Mouse (Mus musculus): ENCODE measurements at regions not wholly inside any gene's neighbourhood (a gene's known extent, or its start where the extent isn't known, plus 50 kb on each side); places are given as distances from the start of the nearest gene placed in this dataset.

GRCm38 (mm10) chr7:137745575-137745974, 308.2 kb downstream of the Glrx3 start:
- DNase-seq (ENCODE audit: extremely low read depth, insufficient read length, low spot score): no peak

DNA sequence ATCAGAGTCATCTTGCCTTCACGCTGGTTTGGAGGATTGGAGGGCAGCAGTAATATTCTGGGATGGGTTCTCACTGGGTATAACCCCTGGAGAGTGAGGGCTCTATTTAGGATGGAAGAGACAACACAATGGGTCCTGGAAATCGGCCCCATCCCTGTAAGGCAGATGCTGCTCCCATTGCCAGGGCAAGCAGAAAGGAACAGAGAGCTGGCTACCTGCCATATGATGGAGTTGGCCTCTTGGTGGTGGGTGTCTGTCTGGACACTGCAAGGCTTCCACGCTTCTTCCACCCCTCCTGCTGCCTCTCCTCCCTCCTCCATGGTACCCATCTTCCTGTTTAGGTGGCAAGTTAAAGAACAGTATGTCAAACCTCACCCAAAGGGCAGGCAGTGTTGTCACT, 308.6 kb downstream of the Glrx3 start:
- DNase-seq (ENCODE audit: extremely low read depth, insufficient read length, low spot score): no peak

DNA sequence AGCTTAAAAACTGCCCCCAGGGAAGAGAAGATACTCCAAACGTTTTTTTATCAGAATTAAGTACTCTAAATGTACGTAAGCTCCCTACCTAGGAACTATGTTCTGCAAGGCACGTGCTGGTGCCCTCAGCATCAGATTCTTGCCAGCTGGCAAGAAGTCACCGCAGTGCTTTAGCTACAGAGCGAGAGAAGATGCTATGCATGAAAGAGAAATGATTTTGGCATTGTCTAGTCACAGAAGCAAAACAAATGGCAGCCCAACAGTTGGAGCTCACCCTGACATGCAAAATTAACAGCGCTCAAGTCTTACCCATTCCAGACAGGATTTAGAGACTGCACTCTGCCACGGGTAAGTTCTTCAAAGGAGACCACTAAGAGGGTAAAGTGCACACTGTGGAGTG, 311.5 kb downstream of the Glrx3 start:
- DNase-seq (ENCODE audit: extremely low read depth, insufficient read length, low spot score): no peak

DNA sequence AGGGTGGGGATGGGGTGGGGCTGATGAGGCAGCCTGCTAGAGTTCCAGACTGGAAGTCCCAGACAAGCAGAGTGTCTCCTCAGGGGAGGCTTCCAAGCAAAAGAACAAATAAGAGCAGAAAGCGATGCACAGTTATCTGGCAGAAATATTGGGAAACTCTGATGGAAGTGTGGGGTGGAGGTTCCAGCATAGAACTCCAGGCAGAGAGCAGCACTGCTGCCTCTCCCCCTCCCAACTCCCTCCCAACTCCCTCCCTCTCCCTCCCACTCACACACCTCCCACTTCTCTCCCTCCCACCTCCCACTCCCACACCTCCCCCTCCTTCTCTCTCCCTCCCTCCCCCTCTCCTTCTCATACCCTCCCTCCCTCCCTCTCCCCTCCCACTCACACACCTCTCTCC, 313.3 kb downstream of the Glrx3 start:
- no peak for DNase-seq (ENCODE audit: extremely low read depth, insufficient read length, low spot score)

GRCm38 (mm10) chr7:137751151-137751859, 313.9 kb downstream of the Glrx3 start:
- DNase-seq (ENCODE audit: extremely low read depth, insufficient read length, low spot score): no peak

- DNase-seq (ENCODE audit: extremely low read depth, insufficient read length, low spot score): no peak
These were observed 328.5 kb downstream of the Glrx3 start for GRCm38 (mm10) chr7:137765961-137766360.

DNA sequence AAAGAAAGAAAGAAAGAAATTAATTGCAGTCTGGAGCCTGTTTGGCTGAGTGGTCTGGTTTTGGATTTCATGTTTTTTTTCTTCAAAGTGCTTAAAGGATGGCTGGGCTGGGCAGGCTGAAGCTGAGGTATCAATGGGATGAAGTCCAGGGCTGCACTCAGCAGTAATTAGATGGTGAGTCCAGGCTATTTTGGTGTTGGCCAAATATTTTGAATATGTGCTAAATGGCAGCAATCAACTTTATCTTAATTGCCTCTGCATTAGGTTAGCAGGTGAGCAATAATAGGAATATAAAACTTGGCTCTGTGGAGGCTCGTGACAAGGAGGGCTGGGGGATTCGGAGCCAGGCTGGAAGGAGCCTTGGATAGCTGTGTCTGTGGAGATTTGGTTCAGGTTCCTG, 329.3 kb downstream of the Glrx3 start:
- DNase-seq (ENCODE audit: extremely low read depth, insufficient read length, low spot score): no peak

- no peak for DNase-seq (ENCODE audit: extremely low read depth, insufficient read length, low spot score)
These were observed 335.9 kb downstream of the Glrx3 start for GRCm38 (mm10) chr7:137773051-137773964.

GRCm38 (mm10) chr7:137773965-137774310, 336.5 kb downstream of the Glrx3 start:
- DNase-seq (ENCODE audit: extremely low read depth, insufficient read length, low spot score): no peak

GRCm38 (mm10) chr7:137783954-137784353, 346.5 kb downstream of the Glrx3 start:
- no peak for DNase-seq (ENCODE audit: extremely low read depth, insufficient read length, low spot score)

DNA sequence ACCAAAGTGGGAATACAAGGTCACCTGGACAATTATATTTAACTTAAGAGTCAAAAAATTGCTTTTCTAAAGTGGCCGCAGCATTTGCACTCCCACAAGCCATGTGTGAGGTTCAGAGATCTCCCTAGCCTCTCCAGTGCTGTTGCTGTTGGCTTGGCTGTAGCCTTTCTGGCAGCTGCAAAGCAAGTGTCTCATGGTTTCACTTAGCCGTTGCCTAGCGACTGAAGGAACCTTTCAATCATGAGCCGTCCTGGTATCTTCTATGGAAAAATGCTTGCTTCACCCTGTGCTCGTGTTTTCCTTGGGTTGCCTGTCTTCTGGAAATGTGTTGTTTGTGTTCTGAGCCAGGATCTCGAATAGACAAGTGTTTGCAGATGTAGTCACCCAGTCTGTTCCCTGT, 367.9 kb downstream of the Glrx3 start:
- no peak for DNase-seq (ENCODE audit: extremely low read depth, insufficient read length, low spot score)

GRCm38 (mm10) chr7:137812839-137813238, 375.4 kb downstream of the Glrx3 start:
- DNase-seq (ENCODE audit: extremely low read depth, insufficient read length, low spot score): no peak

- DNase-seq (ENCODE audit: extremely low read depth, insufficient read length, low spot score): no peak
These were observed 403.1 kb downstream of the Glrx3 start for GRCm38 (mm10) chr7:137840520-137840919.

GRCm38 (mm10) chr7:137841044-137841443, 403.6 kb downstream of the Glrx3 start:
- no peak for DNase-seq (ENCODE audit: extremely low read depth, insufficient read length, low spot score)

DNA sequence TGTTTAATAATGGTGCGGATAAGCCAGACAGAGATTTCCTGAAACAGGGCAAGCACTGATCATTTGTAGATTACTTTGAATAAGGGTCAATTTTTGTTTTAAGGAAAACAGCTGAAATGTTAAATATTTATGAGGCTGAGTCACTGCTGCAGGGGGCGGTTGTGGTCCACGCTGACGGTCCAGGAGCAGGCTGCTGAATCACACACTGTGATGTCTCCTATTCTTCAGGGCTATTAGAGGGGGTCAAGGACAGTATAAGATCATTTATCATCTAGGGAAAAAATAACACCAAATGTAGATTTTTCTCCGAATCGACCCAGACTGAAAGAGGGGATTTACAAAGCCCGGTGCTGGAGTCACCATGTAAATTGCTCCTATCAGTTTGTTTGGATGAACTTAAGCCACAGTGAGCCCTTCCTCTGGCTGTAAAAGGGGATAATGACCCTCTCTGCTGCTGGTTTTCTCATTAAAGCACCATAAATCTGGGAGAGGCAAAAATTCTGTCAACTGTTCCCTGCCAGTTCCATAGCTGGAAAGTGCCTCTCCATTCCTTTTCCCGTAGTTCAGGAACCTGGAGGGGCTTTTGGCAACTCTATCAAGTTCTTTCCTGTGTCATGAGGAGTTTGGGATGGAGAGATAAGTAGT, 404.2 kb downstream of the Glrx3 start:
- no peak for DNase-seq (ENCODE audit: extremely low read depth, insufficient read length, low spot score)

DNA sequence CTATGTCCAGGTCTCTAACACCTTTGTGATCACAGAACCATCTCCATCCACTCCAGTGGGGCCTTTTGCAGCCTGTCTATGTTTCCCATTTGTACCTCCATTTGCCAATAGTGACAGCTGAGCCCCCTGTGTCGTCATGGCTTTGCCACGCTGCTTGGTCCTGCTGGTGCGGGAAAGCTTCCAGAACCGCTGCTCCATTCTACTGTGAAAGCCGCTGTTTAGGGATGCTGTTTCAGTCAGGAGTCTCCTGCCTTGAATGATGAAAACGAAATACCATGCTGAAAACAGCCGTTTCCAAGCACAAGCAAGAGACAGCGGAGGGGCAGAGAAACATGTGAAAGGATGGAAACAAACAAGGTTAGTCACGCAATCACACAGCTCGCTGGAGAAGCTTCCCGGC, 410.4 kb downstream of the Glrx3 start:
- DNase-seq (ENCODE audit: extremely low read depth, insufficient read length, low spot score): no peak

- no peak for DNase-seq (ENCODE audit: extremely low read depth, insufficient read length, low spot score)
These were observed 413.6 kb downstream of the Glrx3 start for GRCm38 (mm10) chr7:137851061-137851460.

DNA sequence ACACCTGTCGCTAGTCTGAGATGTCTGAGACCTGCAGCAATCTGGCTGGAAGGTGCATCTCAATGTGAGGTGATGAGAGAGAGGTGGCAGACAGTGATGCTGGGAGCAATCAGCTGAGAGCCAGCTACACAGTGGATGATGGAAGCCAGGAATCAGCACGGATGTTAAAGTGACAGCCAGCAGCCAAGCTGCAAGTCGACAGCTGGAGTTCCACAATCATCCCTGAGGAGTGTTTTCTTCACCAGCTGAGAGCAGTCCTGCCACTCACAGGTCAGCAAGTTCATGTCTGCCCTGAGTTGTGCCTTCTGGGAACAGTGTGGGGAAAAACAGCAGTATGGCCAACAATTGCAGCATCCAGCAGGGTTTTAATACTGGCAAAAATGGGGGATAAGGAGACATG, 422.3 kb downstream of the Glrx3 start:
- no peak for DNase-seq (ENCODE audit: extremely low read depth, insufficient read length, low spot score)

DNA sequence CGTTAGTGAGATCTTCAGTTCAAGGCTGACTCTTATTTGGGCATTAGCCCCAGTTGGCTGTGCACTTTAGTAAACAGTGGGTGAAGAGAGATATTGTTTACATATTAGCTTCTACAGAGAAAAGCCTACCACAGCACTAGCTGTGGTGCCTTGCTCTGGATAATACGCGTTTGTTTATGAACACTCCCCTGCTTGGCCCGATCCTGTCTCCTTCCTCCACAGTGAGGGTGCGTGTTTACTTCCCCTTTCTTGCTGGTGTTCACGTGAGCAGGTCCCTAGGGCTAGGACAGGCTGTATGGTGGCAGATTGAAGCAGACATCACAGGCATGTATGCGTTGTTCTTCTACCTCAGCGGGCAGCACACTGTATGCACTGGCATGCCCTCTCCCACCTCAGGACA, 423.1 kb downstream of the Glrx3 start:
- no peak for DNase-seq (ENCODE audit: extremely low read depth, insufficient read length, low spot score)

- no peak for DNase-seq (ENCODE audit: extremely low read depth, insufficient read length, low spot score)
These were observed 427.5 kb downstream of the Glrx3 start for GRCm38 (mm10) chr7:137864912-137865311.

GRCm38 (mm10) chr7:137865457-137865856, 428.0 kb downstream of the Glrx3 start:
- no peak for DNase-seq (ENCODE audit: extremely low read depth, insufficient read length, low spot score)

DNA sequence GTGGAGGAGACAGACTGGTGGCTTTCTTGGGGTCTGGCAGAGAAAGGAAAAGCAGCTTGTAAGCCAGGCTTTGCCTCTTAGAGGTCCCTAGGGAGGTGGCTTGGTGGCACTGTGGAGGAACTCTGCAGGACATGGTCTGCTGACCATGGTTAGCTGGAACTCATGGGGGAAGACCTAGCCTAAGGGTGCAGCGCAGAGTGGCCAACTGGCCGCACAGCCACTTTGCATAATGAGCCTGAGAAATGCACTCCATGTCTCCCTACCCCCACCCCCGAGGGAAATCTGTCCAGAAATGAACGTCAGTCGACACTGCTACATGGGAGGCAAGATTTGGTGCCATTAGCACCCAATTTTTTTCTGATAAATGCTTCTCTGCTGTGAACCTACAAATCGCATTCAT, 429.5 kb downstream of the Glrx3 start:
- DNase-seq (ENCODE audit: extremely low read depth, insufficient read length, low spot score): no peak

Measured in 3134 (cell line).